Mouse (Mus musculus) forebrain, embryonic 10.5 days (tissue): ENCODE data around the gene Omp. TPM values are rescaled to one million over a fixed set of nuclear protein-coding genes. Genes with fewer than 3 reads are reported as not detected.
A peak's percentile ranks its signal among the peaks of the same experiment; 100 is the strongest.

ENCODE experiments used
- DNase-seq: peaks from one replicate; pipeline ENCODE4 v3.0.0-alpha.2; 2017; ENCODE audit warnings: low spot score; ENCODE audit errors: extremely low spot score
- H3K27ac ChIP-seq: fragments of 300-500 bp; sonication (generic); 2 replicates; pipeline ENCODE4 v1.5.1; 2016; ENCODE audit warnings: mild to moderate bottlenecking
- H3K27me3 ChIP-seq: fragments of 300-500 bp; sonication (generic); 2 replicates; pipeline ENCODE4 v1.6.1; 2016; ENCODE audit warnings: mild to moderate bottlenecking; ENCODE audit not compliant: poor library complexity, severe bottlenecking
- H3K36me3 ChIP-seq: fragments of 300-500 bp; sonication (generic); replicated peaks from 2 replicates; pipeline ENCODE4 v1.6.1; 2016; ENCODE audit warnings: mild to moderate bottlenecking, moderate library complexity
- H3K4me1 ChIP-seq: fragments of 300-500 bp; sonication (generic); 2 replicates; pipeline ENCODE4 v1.6.1; 2016
- H3K4me3 ChIP-seq: fragments of 300-500 bp; sonication (generic); 2 replicates; pipeline ENCODE4 v1.5.1; 2016; ENCODE audit warnings: mild to moderate bottlenecking, moderate library complexity
- H3K9me3 ChIP-seq: fragments of 300-500 bp; sonication (generic); 2 replicates; pipeline ENCODE4 v1.6.1; 2016; ENCODE audit warnings: mild to moderate bottlenecking, moderate library complexity
- WGBS: fragments of 180-500 bp; shearing (Covaris S2); methylation state at CpG from one replicate; pipeline ENCODE4 v1.1.7; 2016; 5-methylcytosine and 5-hydroxymethylcytosine counted together
- polyA plus RNA-seq: library from polyadenylated mRNA; unstranded; fragments of >200 nt; fragmentation: Nextera tagmentation; extraction: Ambion mirVana; gene quantifications from 2 replicates; pipeline ENCODE4 v1.2.1, GENCODE M21; 2016

Omp gene
- polyA plus RNA-seq, 1 experiment from 2014 or later, result 0.19 TPM

DNA sequence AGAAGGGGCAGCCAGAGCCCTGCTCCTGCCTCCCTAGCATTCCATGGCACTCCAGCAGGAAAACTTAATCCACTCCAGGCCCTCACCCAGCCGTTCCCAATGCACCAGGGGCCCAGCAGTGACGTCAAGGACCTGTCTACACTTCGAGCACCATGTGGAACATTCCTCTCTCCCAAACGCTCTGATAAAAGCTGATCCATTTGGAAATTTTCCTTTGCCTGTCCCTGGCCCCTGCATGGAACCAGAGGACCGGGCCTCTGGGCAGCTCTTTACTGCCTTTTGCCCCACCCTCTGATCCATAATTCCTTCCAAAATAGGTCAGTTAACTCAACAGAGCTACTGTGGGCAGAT lies 41.4 kb downstream of the Omp start:
- no peak for DNase-seq
- H3K27me3 ChIP-seq, result no peaks in the 10 kb centered on the region
- H3K9me3 ChIP-seq, result no peaks in the 10 kb centered on the region
- no peaks in the 10 kb centered on the region for H3K36me3 ChIP-seq
- WGBS, result 84% methylated on average over 5 of the region's 5 CpGs
- H3K4me3 ChIP-seq, result no peak overlapping the region
- 0 out of 2 replicates have a peak overlapping the region, but pooled peaks have one; percentile 87 for H3K27ac ChIP-seq
- peaks cover 24% of the 10 kb centered on the region for H3K4me1 ChIP-seq

DNA sequence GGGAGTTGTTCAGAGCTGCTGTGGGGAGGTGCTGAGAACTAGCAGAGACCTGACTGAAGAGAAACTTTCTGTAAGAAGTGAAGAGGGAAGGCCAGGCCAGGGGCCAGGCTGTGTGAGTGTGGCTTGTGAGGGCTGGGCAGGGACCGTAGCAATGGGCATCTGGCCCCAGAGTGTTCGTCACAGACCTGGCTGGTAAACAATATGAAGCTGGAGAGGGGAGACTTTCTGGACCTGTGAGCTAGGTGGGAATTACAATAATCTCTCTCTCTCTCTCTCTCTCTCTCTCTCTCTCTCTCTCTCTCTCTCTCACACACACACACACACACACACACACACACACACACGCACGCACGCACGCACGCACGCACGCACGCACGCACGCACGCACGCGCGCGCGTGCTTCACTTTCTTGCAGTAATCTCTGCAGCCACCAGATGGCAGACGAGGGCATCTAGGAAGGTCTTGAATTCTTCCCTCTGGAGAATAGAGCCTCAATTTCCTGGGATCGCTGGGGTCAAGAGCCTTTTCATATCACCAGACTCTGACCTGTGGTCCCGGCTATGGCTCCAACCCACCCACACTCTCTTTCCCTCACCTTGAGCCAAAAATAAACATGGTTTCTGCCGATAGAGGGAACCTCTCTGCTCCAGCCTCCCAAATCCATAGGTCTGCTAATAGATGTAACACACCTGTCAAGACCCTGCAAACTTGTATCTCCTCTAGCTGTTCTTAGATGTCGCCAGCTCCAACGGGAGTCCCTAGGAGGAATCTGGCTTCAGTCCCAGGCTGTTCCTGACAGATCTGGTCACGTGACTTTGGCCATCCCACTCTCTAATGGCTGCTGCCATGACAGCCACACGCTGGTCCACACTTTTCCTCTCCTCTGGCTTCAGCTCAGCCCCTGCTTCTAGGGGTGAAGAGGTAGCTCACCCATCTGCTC lies 42.0 kb downstream of the Omp start:
- H3K27ac ChIP-seq, result peak overlapping the region; percentile 87
- WGBS, result 39% methylated on average over 10 of the region's 26 CpGs
- peak; percentile 84 for DNase-seq

DNA sequence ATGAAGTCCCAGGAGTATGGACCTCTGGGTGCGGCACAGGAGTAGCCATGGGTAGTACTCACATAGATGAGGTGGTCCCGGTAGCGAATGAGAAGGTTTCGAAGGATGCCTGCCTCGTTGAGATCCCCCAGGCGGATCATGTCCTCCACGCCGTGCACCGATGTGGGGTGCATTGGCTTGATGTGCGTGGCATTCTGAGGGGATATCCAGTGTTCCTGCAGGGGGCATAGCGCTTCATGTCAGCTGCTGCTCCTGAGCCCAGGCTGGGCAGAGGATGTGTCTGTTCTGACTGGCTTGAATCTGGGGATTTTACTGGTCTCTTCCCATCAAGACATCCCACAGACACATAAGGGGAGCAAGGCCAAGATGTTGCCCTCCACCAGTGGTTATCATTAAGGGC lies 42.8 kb downstream of the Omp start:
- H3K27me3 ChIP-seq, result no peaks in the 10 kb centered on the region
- peaks cover 8% of the 10 kb centered on the region for H3K36me3 ChIP-seq
- peak overlapping the region; percentile 45 for H3K4me3 ChIP-seq
- peaks cover 1% of the 10 kb centered on the region for H3K9me3 ChIP-seq
- H3K27ac ChIP-seq, result peak overlapping the region; percentile 87
- H3K4me1 ChIP-seq, result peaks cover 24% of the 10 kb centered on the region
- DNase-seq, result no peak
- 92% methylated on average over 11 of the region's 11 CpGs for WGBS

More for the DNA sequence above, 42.0 kb downstream of the Omp start:
- peaks cover under 1% of the 10 kb centered on the region; the same call in 1 of the 2 replicates for H3K36me3 ChIP-seq
- H3K4me3 ChIP-seq, result peak overlapping the region; percentile 45
- no peaks in the 10 kb centered on the region for H3K27me3 ChIP-seq
- H3K9me3 ChIP-seq, result no peaks in the 10 kb centered on the region
- peaks cover 24% of the 10 kb centered on the region for H3K4me1 ChIP-seq

DNA sequence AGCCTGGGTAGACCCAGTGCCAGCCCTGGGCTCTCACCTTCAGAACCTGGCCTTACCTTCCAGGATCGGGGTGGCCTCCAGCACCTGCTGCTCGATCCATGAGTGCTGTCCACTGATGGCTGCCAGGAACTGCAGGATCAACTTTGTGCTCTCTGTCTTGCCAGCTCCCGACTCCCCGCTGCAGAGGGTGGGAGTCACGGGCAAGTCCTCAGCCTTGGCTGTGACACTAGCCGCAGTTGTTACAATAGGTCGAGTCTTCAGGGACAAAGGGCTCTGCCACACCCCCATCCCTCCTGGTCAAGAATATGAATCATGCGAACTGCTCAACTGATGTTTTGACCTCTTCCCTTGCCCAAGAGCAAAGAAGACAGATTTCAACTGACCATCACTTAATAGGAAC lies 47.7 kb downstream of the Omp start:
- Histone ChIP-seq H3K27me3 (no peaks in the 10 kb centered on the region), H3K27ac (no peak overlapping the region), H3K4me1 (peaks cover 5% of the 10 kb centered on the region), H3K9me3 (peaks cover 9% of the 10 kb centered on the region), H3K4me3 (no peak overlapping the region), H3K36me3 (peaks cover 24% of the 10 kb centered on the region)
- WGBS, result 95% methylated on average over 8 of the region's 8 CpGs
- DNase-seq, result no peak

DNA sequence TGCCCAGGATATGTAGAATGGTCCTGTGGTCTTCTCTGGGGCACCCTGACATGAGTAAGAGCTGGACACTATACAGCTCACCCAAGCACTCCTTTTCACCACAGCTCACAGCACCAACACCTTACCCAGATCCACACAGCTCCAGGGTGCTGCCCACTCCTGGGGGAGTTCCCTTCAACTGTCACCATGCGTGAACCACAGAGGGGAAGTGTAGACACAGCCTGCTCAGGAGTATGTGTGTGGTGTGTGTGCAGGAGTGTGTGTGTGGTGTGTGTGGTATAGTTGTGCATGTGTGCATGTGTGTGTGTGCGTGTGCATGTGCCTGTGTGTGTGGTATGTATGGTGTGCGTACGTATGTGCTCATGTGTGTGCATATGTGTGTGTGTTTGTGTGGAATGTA lies 49.5 kb downstream of the Omp start:
- H3K27me3 ChIP-seq, result no peaks in the 10 kb centered on the region
- no peak for DNase-seq
- peaks cover 32% of the 10 kb centered on the region for H3K36me3 ChIP-seq
- no peaks in the 10 kb centered on the region for H3K4me1 ChIP-seq
- no peak overlapping the region for H3K4me3 ChIP-seq
- no peak overlapping the region for H3K27ac ChIP-seq
- 90% methylated on average over 4 of the region's 4 CpGs for WGBS
- H3K9me3 ChIP-seq, result peaks cover 9% of the 10 kb centered on the region

Other genes starting within 250 kb of the Omp start
- not detected in 2 replicates for gene Gdpd4, start 225.5 kb downstream of the Omp start, polyA plus RNA-seq
- gene Myo7a, start 26.0 kb downstream of the Omp start, polyA plus RNA-seq, result 20.1 and 20.8 TPM in 2 replicates
- 5.8 TPM in 2 replicates for gene Capn5, start 32.8 kb upstream of the Omp start, polyA plus RNA-seq
- 0.06 TPM in 1 of 2 replicates, not detected in the other for gene B3gnt6, start 54.0 kb upstream of the Omp start, polyA plus RNA-seq
- 22.3 and 22.4 TPM in 2 replicates for gene Acer3, start 175.7 kb upstream of the Omp start, polyA plus RNA-seq
- gene Tsku, start 215.8 kb upstream of the Omp start, polyA plus RNA-seq, result 8.7 and 9.3 TPM in 2 replicates